Mouse (Mus musculus): ENCODE data around the gene Immt.
"Not testable (repeated sequence)": the region's sequence is repeated elsewhere in the genome, so short reads cannot be mapped to it uniquely, and the experiment has no call there.

Gene Immt

GRCm38 (mm10) chr6:71846906-71847305 is 15.8 kb downstream of the Immt start:
- DNase-seq (ENCODE audit: low read depth, low spot score) = not testable (repeated sequence)

GRCm38 (mm10) chr6:71867751-71868150 is 36.6 kb downstream of the Immt start:
- DNase-seq (ENCODE audit: low read depth, low spot score) = no peak

- peak; percentile 65 for DNase-seq (ENCODE audit: low read depth, low spot score)
Measured at GRCm38 (mm10) chr6:71868809-71869208, 37.7 kb downstream of the Immt start.

GRCm38 (mm10) chr6:71871396-71871795 is 40.3 kb downstream of the Immt start:
- peak; percentile 39 for DNase-seq (ENCODE audit: low read depth, low spot score)

- no peak for DNase-seq (ENCODE audit: low read depth, low spot score)
Measured at GRCm38 (mm10) chr6:71877965-71878760, 47.0 kb downstream of the Immt start.

- DNase-seq (ENCODE audit: low read depth, low spot score) = no peak
Measured at GRCm38 (mm10) chr6:71893263-71893662, 62.1 kb downstream of the Immt start.

GRCm38 (mm10) chr6:71907702-71908235 is 76.6 kb downstream of the Immt start:
- no peak for DNase-seq (ENCODE audit: low read depth, low spot score)

GRCm38 (mm10) chr6:71908481-71909381 is 77.6 kb downstream of the Immt start, which contains the start of the genes Ptcd3 and Polr1a:
TSS of gene Ptcd3 (minus strand) at chr6:71908750.
TSS of gene Polr1a (plus strand) at chr6:71909053.
- peak; percentile 96 for DNase-seq (ENCODE audit: low read depth, low spot score)

GRCm38 (mm10) chr6:71909384-71909783 is 78.3 kb downstream of the Immt start:
- no peak for DNase-seq (ENCODE audit: low read depth, low spot score)

GRCm38 (mm10) chr6:71909840-71910239 is 78.7 kb downstream of the Immt start:
- peak; percentile 66 for DNase-seq (ENCODE audit: low read depth, low spot score)

GRCm38 (mm10) chr6:71911686-71912450 is 80.7 kb downstream of the Immt start:
- no peak for DNase-seq (ENCODE audit: low read depth, low spot score)

GRCm38 (mm10) chr6:71920752-71921151 is 89.6 kb downstream of the Immt start:
- peak; percentile 30 for DNase-seq (ENCODE audit: low read depth, low spot score)

GRCm38 (mm10) chr6:71925233-71925632 is 94.1 kb downstream of the Immt start:
- peak; percentile 18 for DNase-seq (ENCODE audit: low read depth, low spot score)
